Mouse (Mus musculus) spleen, adult 2 months (tissue): ENCODE measurements at regions not wholly inside any gene's neighbourhood (a gene's known extent, or its start where the extent isn't known, plus 50 kb on each side); places are given as distances from the start of the nearest gene placed in this dataset.

ENCODE experiments used
- CTCF ChIP-seq: fragments of 200-500 bp; IDR thresholded peaks from 2 replicates; pipeline ENCODE4 v1.5.1; 2011; ENCODE audit warnings: mild to moderate bottlenecking, inconsistent platforms; ENCODE audit not compliant: insufficient read depth, insufficient read length, insufficient replicate concordance; ENCODE audit errors: extremely low read depth
- POLR2A ChIP-seq: fragments of 200-500 bp; IDR thresholded peaks from 2 replicates; pipeline ENCODE4 v1.6.1; 2011; ENCODE audit warnings: low read depth, low read length, inconsistent platforms

GRCm38 (mm10) chr11:113071942-113072341, 289.9 kb downstream of the Sox9 start:
- TF ChIP-seq CTCF (no peak), POLR2A (no peak)
